Mouse (Mus musculus) forebrain, embryonic 15.5 days (tissue): ENCODE measurements around the gene Mmp14. TPM values are rescaled to one million over a fixed set of nuclear protein-coding genes. Genes with fewer than 3 reads are reported as not detected.

Experiments used
- ATAC-seq: fragments of 200-750 bp; cut with Nextera tagmentation; replicated peaks from 2 replicates; pipeline ENCODE4 v1.8.0; 2017; ENCODE audit warnings: mild to moderate bottlenecking, moderate TSS enrichment, moderate library complexity
- H3K27ac ChIP-seq: fragments of 300-500 bp; sonication (generic); replicated peaks from 2 replicates; pipeline ENCODE4 v1.5.1; 2015; ENCODE audit warnings: mild to moderate bottlenecking, inconsistent platforms
- H3K27me3 ChIP-seq: fragments of 300-500 bp; sonication (generic); 2 replicates; pipeline ENCODE4 v1.6.1; 2015; ENCODE audit warnings: inconsistent platforms
- H3K36me3 ChIP-seq: fragments of 300-500 bp; sonication (generic); 2 replicates; pipeline ENCODE4 v1.6.1; 2015; ENCODE audit warnings: mild to moderate bottlenecking, inconsistent platforms
- H3K4me1 ChIP-seq: fragments of 300-500 bp; sonication (generic); 2 replicates; pipeline ENCODE4 v1.6.1; 2015; ENCODE audit warnings: inconsistent platforms
- H3K4me2 ChIP-seq: fragments of 300-500 bp; sonication (generic); replicated peaks from 2 replicates; pipeline ENCODE4 v1.6.1; 2015; ENCODE audit warnings: mild to moderate bottlenecking, inconsistent platforms
- H3K4me3 ChIP-seq: fragments of 300-500 bp; sonication (generic); 2 replicates; pipeline ENCODE4 v1.5.1; 2015; ENCODE audit warnings: mild to moderate bottlenecking, inconsistent platforms
- H3K9ac ChIP-seq: fragments of 300-500 bp; sonication (generic); replicated peaks from 2 replicates; pipeline ENCODE4 v1.6.1; 2015; ENCODE audit warnings: mild to moderate bottlenecking, inconsistent platforms
- H3K9me3 ChIP-seq: fragments of 300-500 bp; sonication (generic); 2 replicates; pipeline ENCODE4 v1.6.1; 2016; ENCODE audit warnings: inconsistent platforms
- WGBS: fragments of 180-500 bp; shearing (Covaris S2); methylation state at CpG from one replicate; pipeline ENCODE4 v1.1.7; 2015; ENCODE audit warnings: mixed read lengths; 5-methylcytosine and 5-hydroxymethylcytosine counted together
- polyA plus RNA-seq: library from polyadenylated mRNA; unstranded; fragments of >200 nt; fragmentation: Nextera tagmentation; extraction: Ambion mirVana; gene quantifications from 2 replicates; pipeline ENCODE4 v1.2.1, GENCODE M21; 2015

Gene Mmp14
- 60.3 and 61.7 TPM in 2 replicates for polyA plus RNA-seq

DNA sequence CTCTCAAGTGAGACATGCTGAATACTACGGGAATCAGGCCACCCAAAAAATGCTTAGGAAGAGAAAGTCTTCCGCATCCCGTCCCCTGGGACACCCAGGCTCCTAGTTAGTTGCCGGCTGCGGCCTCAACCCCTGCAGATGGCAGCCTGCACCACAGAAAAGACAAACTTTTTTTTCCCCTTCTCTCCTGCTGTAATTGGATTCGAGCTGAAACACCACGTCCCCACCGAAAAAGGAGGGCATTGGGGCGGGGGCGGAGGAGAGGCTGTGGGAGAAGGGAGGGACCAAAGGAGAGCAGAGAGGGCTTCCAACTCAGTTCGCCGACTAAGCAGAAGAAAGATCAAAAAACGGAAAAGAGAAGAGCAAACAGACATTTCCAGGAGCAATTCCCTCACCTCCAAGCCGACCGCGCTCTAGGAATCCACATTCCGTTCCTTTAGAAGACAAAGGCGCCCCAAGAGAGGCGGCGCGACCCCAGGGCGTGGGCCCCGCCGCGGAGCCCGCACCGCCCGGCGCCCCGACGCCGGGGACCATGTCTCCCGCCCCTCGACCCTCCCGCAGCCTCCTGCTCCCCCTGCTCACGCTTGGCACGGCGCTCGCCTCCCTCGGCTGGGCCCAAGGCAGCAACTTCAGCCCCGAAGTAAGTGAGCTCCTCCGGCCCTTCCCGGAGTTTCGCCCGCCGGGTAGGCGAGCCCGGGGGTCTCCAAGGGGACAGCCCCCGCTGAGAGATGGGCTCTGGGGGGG is at the start of gene Mmp14:
Mmp14 (plus strand) TSS at position 279 of the 744 bp plus-strand sequence.
- ATAC-seq: peak; percentile 41
- Histone ChIP-seq H3K27ac (peak within 1 kb of the TSS; percentile 88), H3K4me2 (peak within 1 kb of the TSS; percentile 67), H3K36me3 (0 out of 2 replicates have a peak, but pooled peaks cover 2% of the 10 kb centered on the region), H3K4me3 (peak within 1 kb of the TSS; percentile 59), H3K9ac (peak within 1 kb of the TSS; percentile 69), H3K9me3 (no peaks in the 10 kb centered on the region), H3K27me3 (no peaks in the 10 kb centered on the region), H3K4me1 (peaks cover 64% of the 10 kb centered on the region)
- WGBS: under 1% methylated on average over 45 of the region's 49 CpGs

DNA sequence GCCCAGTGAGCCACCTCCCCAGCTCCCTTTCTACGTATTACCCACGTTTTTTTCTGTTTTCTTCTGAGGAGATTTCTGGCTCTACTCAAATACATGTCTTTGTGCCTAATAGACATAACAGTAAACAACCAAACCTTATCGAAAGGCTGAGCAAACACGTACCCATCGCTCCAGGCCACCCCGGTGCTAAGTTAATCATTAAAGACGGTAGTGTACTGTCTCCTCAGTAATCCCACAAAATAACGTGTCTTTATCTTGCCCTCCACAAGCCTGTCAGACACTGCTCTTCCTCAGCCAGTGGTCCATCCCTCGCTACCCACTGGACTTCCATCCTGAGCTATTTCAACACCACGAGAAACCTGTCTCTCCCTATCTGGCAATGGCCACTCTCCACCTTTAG is 49.6 kb upstream of the Mmp14 start:
- H3K4me1 ChIP-seq: no peaks in the 10 kb centered on the region
- no peak overlapping the region for H3K4me3 ChIP-seq
- 86% methylated on average over 10 of the region's 10 CpGs for WGBS
- no peaks in the 10 kb centered on the region for H3K9me3 ChIP-seq
- H3K36me3 ChIP-seq: no peaks in the 10 kb centered on the region
- no peaks in the 10 kb centered on the region for H3K27me3 ChIP-seq
- ATAC-seq: no peak
- no peak overlapping the region for H3K9ac ChIP-seq
- H3K4me2 ChIP-seq: no peak overlapping the region
- no peak overlapping the region for H3K27ac ChIP-seq

DNA sequence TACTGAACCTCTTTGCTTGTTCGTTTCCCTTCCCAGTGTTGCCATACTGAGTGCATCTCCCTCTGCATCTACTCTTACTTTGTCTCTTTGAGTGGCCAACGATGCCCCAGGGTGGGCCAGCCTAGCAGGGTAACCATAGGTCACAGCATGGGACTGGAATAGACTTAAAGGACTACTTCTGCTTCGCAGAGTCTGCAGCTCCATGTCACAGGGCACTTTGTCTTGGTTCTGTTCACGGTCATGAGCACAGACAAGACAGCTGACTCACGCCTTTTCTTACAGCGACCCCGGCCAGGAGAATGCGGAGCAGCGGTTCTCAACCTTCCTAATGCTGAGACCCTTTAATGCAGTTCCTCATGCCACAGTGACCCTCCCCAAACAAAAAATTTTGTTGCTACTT is 48.8 kb upstream of the Mmp14 start:
- Histone ChIP-seq H3K4me2 (no peak overlapping the region), H3K4me3 (no peak overlapping the region), H3K27ac (no peak overlapping the region), H3K4me1 (no peaks in the 10 kb centered on the region), H3K36me3 (no peaks in the 10 kb centered on the region), H3K27me3 (no peaks in the 10 kb centered on the region), H3K9ac (no peak overlapping the region), H3K9me3 (no peaks in the 10 kb centered on the region)
- WGBS: 56% methylated on average over 9 of the region's 9 CpGs
- ATAC-seq: no peak; the same call in 1 of the 2 replicates

DNA sequence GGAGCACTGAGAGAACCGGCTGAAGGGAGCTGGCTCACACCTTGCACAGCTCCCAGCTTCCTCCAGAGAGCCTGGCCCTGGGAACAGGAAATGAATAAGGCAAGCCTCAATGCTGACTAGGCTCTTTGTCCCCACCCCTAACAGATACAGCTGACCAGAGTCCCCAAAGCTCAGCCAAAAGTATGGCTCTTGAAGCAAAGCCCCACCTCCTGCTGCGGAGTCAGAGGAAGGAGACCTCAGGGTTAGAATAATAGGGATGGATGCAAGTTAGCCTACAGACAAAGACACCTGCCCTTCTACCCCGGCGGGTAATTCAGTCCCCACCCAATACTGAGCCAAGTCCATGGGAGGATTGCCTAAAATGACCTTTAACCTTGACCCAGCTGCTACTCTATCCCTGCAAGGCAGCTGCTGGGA is 48.0 kb upstream of the Mmp14 start:
- Histone ChIP-seq H3K4me2 (no peak overlapping the region), H3K4me3 (no peak overlapping the region), H3K27ac (no peak overlapping the region), H3K27me3 (no peaks in the 10 kb centered on the region), H3K4me1 (no peaks in the 10 kb centered on the region), H3K9me3 (no peaks in the 10 kb centered on the region), H3K9ac (no peak overlapping the region), H3K36me3 (no peaks in the 10 kb centered on the region)
- 51% methylated on average over 4 of the region's 4 CpGs for WGBS
- ATAC-seq: no peak

DNA sequence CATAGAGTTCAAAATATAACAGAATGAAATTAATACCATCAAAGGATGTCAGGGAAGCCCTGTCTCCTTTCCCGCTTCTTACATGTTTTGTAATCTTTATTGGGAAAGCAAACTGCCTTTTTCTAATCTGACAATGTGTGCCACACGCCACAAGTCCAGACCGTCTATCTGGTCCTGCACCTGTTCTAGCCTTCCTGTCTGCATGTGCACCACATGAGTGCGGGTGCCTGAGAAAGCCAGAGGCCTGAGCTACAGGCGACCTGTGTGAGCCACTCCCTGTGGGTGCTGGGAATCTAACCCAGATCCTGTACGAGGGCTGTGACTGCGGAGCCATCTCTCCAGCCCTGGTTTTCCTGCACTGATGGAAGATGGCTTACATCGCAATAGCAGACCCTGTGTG is 47.0 kb upstream of the Mmp14 start:
- H3K9me3 ChIP-seq: no peaks in the 10 kb centered on the region
- no peaks in the 10 kb centered on the region for H3K36me3 ChIP-seq
- H3K27ac ChIP-seq: no peak overlapping the region
- WGBS: 96% methylated on average over 8 of the region's 8 CpGs
- no peaks in the 10 kb centered on the region for H3K27me3 ChIP-seq
- no peaks in the 10 kb centered on the region for H3K4me1 ChIP-seq
- no peak overlapping the region for H3K4me2 ChIP-seq
- H3K4me3 ChIP-seq: no peak overlapping the region
- no peak overlapping the region for H3K9ac ChIP-seq
- no peak for ATAC-seq

DNA sequence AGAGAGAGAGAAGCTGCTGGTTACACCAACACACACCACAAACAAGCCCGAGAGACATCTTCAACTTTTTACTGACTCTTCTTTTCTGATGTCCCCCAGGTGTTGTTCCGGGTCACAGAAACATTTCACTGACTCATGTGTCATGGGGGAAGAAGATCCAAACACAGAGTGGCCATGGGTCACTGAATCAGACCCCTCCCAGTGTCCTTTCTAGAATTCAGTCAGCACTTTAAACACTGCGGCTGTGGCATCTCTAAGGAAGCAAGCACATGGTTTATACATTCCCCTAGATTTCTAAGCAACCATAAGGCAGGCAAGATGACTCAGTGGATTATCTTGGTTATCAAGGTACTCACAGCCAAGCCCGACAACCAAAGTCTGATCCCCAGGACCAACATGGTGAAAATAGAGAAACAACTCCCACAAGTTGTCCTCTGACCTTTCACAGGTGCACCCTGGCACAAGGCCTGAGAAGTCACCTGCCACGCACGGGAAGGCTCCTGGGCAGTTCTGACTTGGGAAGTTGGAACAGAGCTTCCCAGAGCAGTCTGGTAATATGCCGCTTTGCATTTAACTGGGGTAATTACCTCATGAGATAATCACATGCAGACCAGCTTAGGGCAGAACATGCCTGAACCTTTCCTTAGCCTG is 45.3 kb upstream of the Mmp14 start:
- Histone ChIP-seq H3K27me3 (no peaks in the 10 kb centered on the region), H3K9me3 (no peaks in the 10 kb centered on the region), H3K9ac (no peak overlapping the region), H3K4me3 (no peak overlapping the region), H3K27ac (no peak overlapping the region), H3K4me2 (no peak overlapping the region), H3K4me1 (no peaks in the 10 kb centered on the region), H3K36me3 (no peaks in the 10 kb centered on the region)
- 87% methylated on average over 7 of the region's 7 CpGs for WGBS
- no peak for ATAC-seq

DNA sequence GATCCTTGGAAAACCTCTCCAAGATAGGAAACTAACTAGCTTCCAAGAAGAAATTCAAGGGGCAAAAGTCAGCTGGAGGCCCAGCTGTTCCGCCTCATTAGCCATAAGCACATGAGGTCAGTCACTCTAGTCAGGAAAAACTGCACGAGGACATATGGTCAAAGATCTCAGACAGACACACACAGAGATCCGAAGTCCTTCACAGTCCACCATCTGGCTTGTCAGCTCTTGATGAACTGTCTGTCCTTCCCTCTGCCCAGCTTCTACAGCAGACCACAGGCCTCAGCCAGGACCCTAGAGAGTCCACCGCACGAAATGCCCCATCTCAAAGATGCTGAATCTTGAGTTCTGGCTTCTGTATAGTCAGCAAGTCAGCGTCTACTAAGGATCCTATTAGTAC is 43.9 kb upstream of the Mmp14 start:
- Histone ChIP-seq H3K36me3 (no peaks in the 10 kb centered on the region), H3K9me3 (no peaks in the 10 kb centered on the region), H3K4me3 (no peak overlapping the region), H3K9ac (no peak overlapping the region), H3K4me2 (no peak overlapping the region), H3K27ac (no peak overlapping the region), H3K4me1 (no peaks in the 10 kb centered on the region), H3K27me3 (no peaks in the 10 kb centered on the region)
- no peak for ATAC-seq
- WGBS: 89% methylated on average over 6 of the region's 6 CpGs

DNA sequence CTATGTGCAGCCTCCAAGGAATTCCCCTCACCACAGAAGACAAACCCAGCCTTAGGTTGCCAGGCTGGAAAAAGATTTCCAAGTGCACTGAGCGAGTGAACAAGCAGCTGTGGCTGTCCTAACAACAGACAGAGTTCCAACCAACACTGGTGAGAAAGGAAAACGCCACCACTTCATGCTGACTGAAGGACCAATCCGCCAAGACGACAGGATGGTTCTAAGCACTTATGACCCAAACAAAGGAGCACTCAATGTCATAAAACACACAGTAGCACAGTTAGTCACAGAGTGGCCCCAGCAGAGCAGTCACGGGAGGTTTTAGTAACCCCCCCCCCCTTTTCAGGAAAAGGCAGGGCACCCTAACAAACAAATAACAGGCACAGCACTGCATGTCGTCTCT is 40.6 kb upstream of the Mmp14 start:
- no peak overlapping the region for H3K27ac ChIP-seq
- no peaks in the 10 kb centered on the region for H3K4me1 ChIP-seq
- H3K9me3 ChIP-seq: no peaks in the 10 kb centered on the region
- H3K27me3 ChIP-seq: no peaks in the 10 kb centered on the region
- 67% methylated on average over 6 of the region's 6 CpGs for WGBS
- no peaks in the 10 kb centered on the region for H3K36me3 ChIP-seq
- H3K4me2 ChIP-seq: no peak overlapping the region
- ATAC-seq: no peak
- H3K9ac ChIP-seq: no peak overlapping the region
- no peak overlapping the region for H3K4me3 ChIP-seq

DNA sequence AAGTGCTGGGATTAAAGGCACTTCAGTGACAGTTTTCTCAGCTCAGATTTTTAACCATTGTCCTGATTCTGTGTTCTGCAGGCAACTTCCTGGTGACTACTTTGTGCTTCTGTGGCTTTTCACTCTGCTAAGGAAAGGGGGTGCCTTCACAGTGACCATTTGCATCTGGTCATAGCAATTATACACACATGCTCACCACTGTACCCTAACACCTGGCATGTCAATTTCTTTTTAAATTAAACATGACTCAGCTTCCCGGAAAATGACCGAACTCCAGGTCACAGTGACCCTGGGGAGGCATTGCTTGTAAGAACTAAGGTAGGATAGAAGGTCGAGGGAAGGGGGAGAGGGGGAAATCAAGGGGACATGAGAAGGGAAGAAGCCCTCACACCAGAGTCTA is 37.6 kb upstream of the Mmp14 start:
- no peak overlapping the region for H3K27ac ChIP-seq
- no peaks in the 10 kb centered on the region for H3K4me1 ChIP-seq
- H3K4me3 ChIP-seq: no peak overlapping the region
- no peak overlapping the region for H3K4me2 ChIP-seq
- H3K36me3 ChIP-seq: no peaks in the 10 kb centered on the region
- WGBS: 83% methylated on average over 3 of the region's 3 CpGs
- no peaks in the 10 kb centered on the region for H3K27me3 ChIP-seq
- H3K9me3 ChIP-seq: no peaks in the 10 kb centered on the region
- ATAC-seq: no peak
- no peak overlapping the region for H3K9ac ChIP-seq

DNA sequence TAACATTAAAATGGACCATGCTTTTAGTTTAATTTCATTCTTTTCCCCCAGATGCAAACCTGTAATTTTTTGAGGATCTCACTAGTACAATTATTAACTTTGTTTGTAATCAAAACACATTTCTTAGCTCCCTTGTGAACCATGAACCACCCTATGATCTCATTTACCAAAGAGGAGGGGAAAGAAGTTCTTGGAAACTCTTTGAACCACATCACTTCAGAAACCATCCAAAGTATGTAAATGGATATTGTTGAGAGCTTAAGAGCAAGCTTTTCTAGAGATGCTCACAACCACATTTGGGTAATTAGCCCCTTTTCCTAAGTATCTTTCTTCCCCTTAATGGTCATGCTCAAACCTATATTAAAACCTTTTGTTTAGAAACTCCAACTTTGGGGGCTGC is 37.1 kb upstream of the Mmp14 start:
- Histone ChIP-seq H3K36me3 (no peaks in the 10 kb centered on the region), H3K27ac (no peak overlapping the region), H3K4me1 (no peaks in the 10 kb centered on the region), H3K27me3 (no peaks in the 10 kb centered on the region), H3K4me3 (no peak overlapping the region), H3K4me2 (no peak overlapping the region), H3K9me3 (no peaks in the 10 kb centered on the region), H3K9ac (no peak overlapping the region)
- ATAC-seq: no peak

DNA sequence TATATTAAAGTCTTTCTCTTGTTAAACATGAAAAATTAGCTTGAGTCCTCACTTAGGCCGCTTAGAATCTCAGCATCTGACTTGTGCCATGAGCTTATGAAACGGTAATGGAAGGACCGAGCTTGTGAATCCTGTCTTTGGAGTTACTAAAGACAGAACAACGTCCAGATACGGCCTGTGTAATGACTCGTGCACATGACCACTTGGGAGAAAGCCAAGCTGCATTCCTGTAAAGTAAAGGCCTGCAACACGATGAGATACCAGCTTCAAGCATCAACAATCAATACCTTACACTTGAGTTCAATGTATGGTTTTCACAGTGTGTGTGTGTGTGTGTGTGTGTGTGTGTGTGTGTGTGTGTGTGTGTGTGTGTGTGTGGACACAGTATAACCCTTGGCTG is 34.7 kb upstream of the Mmp14 start:
- ATAC-seq: no peak
- Histone ChIP-seq H3K4me1 (no peaks in the 10 kb centered on the region), H3K4me3 (no peak overlapping the region), H3K9me3 (no peaks in the 10 kb centered on the region), H3K9ac (no peak overlapping the region), H3K4me2 (no peak overlapping the region), H3K36me3 (no peaks in the 10 kb centered on the region), H3K27ac (no peak overlapping the region), H3K27me3 (no peaks in the 10 kb centered on the region)
- WGBS: 88% methylated on average over 7 of the region's 7 CpGs

DNA sequence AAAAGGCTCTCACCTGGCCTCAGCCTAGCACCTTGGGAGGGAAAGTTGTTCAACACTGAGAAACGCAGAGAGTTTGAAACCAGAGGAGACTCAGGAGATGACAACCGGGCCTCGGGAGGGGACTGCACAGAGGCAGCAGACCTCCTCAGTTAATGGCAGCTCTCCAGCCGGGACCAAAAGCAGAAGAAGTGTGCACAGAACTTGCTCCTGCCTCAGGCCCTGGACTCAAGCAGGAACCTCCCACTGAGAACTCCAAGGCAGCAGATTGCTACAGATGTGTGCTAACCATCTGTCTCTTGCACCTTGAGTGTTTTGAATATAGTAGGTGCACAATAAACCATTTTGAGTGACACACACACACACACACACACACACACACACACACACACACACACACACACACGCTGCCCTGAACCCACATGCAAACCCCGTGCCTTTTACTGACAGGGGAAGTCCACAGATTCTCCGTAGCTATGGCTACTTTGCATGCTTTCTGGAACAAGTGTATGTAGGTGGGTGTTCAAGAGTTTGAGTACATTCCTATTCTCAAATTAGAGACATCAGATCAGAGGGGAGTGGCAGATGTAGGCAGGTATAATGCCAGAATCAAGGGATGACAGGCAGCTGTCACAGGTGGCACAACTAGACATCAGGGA is 33.4 kb upstream of the Mmp14 start:
- no peaks in the 10 kb centered on the region for H3K27me3 ChIP-seq
- no peak overlapping the region for H3K27ac ChIP-seq
- 86% methylated on average over 7 of the region's 7 CpGs for WGBS
- no peak for ATAC-seq
- no peak overlapping the region for H3K4me2 ChIP-seq
- no peaks in the 10 kb centered on the region for H3K4me1 ChIP-seq
- no peak overlapping the region for H3K9ac ChIP-seq
- H3K9me3 ChIP-seq: no peaks in the 10 kb centered on the region
- H3K36me3 ChIP-seq: no peaks in the 10 kb centered on the region
- no peak overlapping the region for H3K4me3 ChIP-seq
